Mouse (Mus musculus): Measurements from ENCODE around the gene Sorbs1. TPM values are rescaled to one million over a fixed set of nuclear protein-coding genes. Genes with fewer than 3 reads are reported as not detected.

The Sorbs1 gene
- total RNA-seq, 2 experiments from 2014 or later, result 131 to 189 TPM

DNA sequence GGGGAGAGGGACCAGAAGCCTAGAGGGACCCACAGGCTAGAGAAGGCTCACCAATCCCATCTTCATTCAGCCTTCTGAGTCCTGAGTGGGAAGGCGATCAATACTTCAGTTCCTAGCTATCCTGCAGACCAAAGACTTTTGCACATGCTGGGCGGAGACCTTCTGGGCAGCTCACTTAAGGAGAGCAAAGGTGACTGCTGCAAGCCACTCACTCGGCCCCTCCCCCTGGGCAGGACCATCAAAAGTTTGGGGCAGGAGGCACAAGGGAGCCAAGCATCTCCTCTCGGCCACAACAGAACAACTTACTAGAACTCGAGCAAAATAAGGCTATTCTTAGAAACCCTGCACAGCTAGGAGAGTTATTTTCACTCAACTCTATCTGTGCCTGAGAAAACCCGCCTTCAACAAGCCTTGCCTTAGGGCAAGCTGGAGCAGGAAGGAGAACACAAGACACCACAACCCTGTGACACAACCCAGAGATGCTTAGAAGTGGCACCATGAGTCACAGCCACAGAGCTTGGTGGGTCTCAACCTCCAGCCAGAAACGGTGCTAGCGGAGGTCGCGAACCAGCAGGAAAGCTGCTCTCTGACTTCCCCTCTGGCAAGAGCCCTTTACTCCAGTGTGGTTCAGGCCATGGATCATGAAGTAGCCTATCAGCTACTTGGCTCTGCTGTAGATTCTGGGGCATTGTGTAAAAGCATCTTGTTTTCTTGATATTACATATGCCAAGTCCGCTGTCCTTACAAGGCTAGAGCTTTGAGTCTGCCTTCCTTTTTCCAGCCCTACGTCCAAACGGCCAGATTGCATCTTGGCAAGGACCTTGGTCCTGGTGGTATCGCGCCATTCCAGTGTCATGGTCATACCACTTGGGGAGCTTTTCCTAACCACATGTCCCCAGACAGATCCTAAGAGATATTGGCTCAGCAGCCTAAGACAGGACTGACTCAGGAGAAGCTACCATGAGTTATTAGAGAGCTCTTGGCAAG lies 156.8 kb downstream of the Sorbs1 start:
- no peak for DNase-seq
- intact Hi-C loops (cut with DNase I), result no loop called here

DNA sequence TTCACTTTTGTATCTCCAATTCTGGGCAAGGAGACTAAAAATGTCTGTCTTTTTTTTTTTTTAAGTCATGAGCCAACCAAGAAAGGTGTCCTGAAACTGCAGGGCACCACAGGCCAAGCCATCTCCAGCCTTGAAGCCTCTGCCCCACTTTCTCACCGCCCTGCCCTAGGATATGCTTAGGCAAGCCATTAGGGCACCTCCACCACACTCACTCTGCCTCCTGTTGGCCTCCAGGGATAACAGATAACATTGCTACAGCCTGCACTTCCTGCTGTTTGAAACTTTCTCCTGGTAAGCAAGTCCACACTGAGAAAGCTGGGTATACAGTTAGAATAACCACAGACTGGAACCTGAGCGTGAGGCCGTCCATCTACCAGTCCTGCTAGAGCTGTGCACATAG lies 158.5 kb downstream of the Sorbs1 start:
- intact Hi-C loops (cut with DNase I), result no loop called here
- no peak for DNase-seq

DNA sequence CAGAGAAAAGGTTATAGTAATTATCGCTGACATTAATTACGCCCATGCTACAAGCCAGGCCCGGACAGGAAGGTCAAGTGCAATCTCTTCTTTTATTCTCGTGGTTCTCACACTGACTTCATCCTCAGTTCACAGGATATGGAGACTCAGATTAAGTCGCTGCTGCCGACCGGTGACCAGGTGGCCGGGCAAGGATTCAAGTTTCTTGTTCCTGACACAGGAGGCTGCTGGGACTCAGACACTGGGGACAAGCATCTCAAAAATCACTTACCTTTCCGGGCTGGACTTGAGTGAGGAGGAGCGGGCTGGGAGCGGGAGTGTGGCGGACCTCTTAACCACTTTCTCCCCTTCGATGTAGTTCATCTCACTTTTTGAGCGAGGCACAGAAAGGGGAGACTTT lies 161.6 kb downstream of the Sorbs1 start:
- DNase-seq, result no peak
- intact Hi-C loops (cut with DNase I), result no loop called here

DNA sequence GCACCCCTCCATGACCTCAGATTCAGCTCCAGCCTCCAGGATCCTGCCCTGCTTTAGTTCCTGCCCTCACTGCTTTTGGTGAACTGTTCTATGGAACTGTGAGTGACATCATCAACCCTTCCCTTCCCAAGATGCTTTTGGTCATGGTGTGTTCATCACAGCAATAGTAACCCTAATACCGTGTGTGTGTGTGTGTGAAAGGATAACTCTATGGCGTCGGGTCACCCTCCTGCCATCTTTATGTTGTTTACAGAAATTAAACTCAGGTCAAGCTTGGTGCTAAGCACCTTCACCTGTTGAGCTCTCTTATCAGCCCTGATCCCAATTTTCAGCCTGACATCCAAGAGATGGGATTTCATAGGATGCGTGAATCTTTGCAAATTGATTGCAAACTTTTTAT lies 162.7 kb downstream of the Sorbs1 start:
- intact Hi-C loops (cut with DNase I), result no loop called here
- DNase-seq, result no peak

DNA sequence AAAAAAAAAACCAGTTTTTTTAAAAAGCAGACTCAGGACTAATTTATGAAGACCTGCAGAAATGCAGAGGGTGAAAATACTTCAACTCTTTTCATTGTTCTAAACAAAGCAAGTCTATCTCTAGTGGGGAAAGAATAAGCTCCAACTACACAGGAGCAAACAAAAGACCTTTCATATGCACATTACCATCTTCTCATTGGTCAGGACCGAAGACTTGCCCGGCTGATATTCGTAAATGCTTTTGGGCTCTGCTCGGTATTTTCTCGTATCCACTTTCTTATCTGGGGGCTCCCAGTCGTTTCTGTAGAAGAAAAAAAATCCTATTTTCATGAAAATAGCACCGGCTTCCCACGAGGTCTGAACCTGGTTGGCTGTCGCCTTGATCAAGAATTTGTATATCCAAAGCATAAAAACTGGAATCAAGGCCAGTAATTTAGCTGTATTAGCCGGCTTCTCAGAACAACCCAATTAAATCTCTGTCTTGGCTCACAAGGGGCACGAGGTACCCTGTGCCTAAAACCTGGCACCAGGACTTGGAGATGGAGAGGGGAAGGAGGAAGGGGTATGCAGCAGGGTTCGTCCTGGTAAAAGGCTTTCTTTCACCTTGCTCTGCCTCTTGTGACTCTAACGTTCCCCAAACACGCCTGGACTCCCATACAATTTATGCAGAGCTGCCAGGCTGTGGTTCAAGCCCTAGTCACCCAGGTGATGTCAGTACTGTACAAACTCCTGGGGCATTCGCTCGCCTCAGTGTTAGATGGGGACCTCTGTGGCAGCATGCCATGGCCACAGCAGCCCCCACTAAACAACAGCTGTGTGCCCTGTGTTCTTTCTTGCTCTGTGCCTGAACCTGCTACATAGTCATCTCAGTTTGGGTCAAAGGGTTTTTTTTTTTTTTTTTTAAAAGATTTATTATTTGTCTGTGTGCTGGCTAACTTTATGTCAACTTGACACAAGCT lies 163.6 kb downstream of the Sorbs1 start:
- no peak for DNase-seq
- intact Hi-C loops (cut with DNase I), result loop anchor here (5.0 kb wide), 1 partner anchor 32 kb away; no protein-coding TSS in a partner anchor

DNA sequence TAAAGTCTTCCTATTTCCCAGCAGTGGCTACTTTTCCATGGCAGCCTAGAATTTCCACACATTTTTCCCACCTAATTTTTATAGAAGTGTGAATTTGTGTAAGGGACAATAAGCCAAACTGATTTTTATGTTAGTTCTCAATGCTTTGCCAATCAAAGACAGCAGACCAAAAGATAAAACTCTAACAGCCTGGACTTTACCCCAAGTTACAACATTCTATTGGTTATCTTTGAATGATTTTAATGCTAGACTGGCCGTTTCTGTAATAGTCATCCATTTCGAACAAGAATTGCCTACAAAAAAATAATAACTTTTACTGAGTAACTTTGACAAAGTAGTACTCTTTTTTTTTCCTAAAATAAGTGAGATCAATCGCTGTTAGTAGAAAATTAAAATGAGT lies 164.3 kb downstream of the Sorbs1 start:
- intact Hi-C loops (cut with DNase I), result loop anchor here (5.0 kb wide), 1 partner anchor 33 kb away; no protein-coding TSS in a partner anchor
- DNase-seq, result no peak

DNA sequence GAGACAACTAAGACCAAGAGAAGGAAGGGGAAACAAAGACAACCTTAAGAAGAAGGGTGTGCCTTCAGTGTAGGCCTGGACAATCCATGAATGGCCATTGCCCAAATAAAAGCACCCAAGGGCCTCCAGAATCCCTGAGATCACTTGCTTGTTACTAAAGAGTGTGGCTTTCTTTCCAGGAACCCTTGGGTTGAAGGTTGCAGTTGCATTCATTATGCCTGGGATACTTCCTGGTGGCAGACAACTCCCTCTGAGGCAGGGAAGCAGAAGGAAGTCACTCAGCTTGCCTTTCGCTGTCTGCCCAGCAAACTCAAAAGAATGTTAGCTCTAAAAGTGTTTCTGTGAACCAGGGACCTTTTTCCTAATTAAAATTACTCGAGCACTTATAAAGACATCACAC lies 164.9 kb downstream of the Sorbs1 start:
- no peak for DNase-seq
- intact Hi-C loops (cut with DNase I), result loop anchor here (5.0 kb wide), 1 partner anchor 34 kb away; no protein-coding TSS in a partner anchor

DNA sequence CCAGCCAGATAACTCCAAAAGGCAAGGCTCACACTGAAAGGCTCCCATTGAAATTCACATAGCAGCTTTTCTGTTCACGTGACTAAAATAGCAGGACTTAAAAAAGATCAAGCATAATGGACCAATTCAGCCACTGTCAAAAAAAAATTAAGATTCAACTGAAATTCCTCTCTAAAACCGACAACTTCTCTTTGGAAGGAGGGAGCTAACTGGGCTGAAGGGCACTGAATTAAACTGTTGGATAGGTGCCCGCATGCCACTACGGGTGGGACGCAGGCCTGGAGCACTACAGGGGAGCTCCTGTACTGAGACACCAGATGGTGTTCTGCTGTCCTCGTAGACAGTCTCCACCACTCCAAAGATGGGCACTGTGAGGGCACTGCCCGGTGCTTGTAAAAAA lies 165.4 kb downstream of the Sorbs1 start:
- no peak for DNase-seq
- intact Hi-C loops (cut with DNase I), result loop anchor here (5.0 kb wide), 1 partner anchor 34 kb away; no protein-coding TSS in a partner anchor

DNA sequence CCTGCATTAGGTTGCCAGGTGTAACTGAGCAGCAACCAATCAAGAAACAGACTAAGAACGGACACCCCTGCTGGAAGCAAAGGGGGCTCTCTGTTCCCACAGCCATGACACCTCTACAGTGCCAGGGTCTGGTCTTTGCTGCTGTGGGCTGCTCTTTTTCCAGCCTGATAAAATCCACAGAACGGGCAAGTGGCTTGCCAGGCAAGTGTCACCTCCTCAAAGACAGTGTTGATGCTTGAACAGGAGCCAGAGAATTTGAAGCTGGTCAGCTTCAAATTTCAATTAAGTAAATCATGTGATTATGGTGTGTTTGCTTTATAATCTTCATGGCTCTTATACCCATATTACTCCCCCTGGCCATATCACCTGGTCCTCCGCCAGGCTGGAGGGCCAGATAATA lies 166.7 kb downstream of the Sorbs1 start:
- intact Hi-C loops (cut with DNase I), result loop anchor here (5.0 kb wide), 1 partner anchor 35 kb away; no protein-coding TSS in a partner anchor
- no peak for DNase-seq

DNA sequence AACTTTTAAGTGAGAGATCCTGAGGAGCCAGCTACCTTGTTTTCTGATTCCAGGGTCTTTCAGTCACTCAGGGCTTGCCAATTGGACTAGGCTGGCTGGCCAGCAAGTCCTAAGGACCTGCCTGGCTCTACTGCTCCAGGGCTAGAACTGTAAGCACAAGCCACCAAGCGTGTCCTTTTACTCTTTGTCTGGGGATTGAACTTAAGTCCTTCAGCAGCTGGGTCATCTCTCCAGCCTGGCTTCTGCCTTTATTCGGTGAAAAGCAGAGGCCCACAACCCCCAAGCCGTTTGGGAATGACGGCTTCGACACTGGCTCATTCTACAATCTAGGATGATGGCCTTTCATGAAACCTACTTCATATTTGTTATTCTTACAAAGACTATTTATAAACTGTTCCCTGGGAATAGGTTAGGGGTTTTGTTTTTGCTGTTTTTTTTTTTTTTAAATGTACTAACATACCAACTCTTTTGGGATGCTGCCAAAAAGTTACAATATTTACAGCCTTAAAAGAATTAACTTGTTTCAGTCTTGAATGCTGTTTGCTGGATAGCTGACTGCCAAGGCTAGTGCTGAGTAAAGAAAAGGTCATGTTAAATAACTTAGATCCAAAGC lies 167.2 kb downstream of the Sorbs1 start:
- intact Hi-C loops (cut with DNase I), result loop anchor here (5.0 kb wide), 1 partner anchor 36 kb away; no protein-coding TSS in a partner anchor
- DNase-seq, result no peak

DNA sequence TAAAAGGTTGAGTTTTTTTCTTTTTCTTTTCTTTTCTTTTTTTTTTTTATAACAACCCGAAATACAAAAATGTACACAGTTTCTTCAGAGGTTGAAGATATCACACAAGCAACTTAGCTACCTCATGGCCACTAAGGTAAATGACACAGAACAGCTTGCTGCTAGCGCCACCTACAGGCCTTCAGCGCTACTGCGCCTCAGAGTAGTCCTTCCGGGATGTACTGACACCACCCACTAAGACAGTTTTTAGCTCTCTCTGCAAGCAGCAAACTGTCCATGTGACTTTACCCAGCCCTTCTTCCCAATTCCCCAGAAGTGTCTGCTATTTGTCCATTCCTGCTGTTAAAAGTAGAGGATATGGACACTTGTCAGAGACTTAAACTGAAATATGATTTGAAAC lies 167.9 kb downstream of the Sorbs1 start:
- intact Hi-C loops (cut with DNase I), result loop anchor here (5.0 kb wide), 1 partner anchor 37 kb away; no protein-coding TSS in a partner anchor
- DNase-seq, result peak in 1 of 2 experiments; percentile 48

DNA sequence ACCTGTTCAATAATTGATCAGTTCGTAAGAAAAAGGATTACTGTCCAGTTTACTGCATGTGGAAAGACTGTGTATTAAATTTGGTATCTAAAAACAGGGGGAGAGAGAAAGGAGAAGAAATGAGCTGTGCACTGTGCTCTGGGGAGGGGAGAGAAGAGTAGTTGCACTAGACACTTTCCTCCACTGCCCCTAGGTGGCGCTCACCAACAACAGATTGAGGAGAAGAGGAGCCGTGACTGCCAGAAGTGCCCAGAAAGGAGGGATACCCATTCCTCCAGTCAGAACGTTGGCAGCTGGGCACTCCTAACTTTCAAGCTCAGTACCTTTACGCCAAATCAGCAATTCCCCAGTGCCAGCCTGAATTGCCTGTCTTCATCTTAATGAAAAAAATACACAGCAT lies 170.6 kb downstream of the Sorbs1 start:
- peak; percentile 73 to 79 for DNase-seq
- intact Hi-C loops (cut with DNase I), result loop anchor here (2.0 to 5.0 kb wide), 2 partner anchors 202 to 379 kb away; no protein-coding TSS in a partner anchor

DNA sequence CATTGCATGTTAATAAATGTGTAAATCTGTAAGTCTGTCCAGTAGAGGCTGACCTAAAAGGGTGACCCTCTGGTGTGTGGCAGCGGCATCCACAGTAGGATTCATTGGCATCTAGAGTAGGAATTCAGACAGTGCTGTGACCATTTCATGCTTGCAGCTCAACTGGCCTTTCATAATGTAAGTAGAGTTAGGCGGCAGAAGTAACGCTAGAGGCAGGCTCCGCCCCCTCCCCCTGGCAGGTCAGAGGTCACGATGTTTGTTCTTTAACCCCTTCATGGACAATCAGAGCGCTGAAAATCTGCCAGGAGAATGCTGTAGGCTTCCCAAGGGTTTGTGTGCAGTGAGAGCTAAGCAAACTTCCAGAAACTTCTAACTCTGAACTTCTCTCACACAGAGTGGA lies 172.4 kb downstream of the Sorbs1 start:
- no peak for DNase-seq
- intact Hi-C loops (cut with DNase I), result loop anchor here (5.0 kb wide), 1 partner anchor 381 kb away; no protein-coding TSS in a partner anchor

DNA sequence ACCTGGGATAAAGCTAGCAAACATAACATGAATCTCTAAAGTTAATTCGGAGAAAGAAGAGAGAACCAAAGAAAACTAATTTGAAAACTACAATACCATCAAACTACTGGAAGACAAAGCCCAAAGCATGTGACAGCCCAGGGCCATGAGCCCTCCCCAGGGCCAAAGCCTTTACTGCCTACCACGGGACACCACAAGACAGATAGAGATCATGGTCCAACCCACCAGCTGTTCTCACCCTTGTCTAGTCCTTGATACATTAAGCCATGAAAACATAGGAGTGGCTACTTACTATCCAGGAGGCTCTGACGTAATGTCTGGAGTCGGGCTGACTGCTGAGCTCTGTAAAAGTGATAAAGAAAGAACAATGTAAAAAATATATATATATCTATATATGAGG lies 176.9 kb downstream of the Sorbs1 start:
- DNase-seq, result no peak
- intact Hi-C loops (cut with DNase I), result no loop called here

DNA sequence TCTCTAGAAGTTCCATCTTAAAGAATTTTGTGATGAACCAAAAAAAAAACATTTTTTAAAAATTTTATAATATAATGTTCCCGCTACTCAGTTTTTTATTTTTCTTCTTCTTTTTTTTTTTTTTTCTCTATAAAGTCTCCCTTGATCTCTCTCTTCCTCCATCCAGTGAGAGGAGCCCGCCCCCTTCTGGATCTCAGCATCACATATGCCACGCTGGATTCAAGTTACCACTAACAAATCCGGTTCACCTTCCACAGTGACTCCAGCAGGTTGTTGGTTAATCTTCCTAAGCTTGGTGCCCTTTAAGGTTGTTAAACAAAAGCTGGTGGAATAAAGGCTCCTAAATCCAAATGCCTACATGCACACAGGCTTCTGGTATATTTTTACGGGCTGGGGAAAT lies 179.7 kb downstream of the Sorbs1 start:
- DNase-seq, result no peak
- intact Hi-C loops (cut with DNase I), result no loop called here

DNA sequence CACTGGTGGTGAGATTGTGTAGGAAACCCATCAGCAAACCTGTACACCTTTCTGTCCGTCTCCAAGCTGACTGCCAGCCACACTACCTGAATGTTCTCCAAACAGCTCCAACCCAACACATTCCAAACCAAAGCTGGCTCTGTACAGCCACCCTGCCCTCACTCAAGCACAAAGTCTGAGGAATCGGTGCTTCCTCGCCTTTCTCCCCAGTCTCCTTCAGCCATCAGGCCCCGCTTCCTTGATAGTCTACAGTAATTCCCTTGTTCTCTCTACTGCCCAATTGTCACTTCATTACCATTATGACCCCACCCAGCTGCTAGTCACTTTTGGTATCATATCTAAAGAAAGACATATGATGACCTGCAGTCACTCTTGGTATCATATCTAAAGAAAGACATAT lies 180.5 kb downstream of the Sorbs1 start:
- intact Hi-C loops (cut with DNase I), result no loop called here

DNA sequence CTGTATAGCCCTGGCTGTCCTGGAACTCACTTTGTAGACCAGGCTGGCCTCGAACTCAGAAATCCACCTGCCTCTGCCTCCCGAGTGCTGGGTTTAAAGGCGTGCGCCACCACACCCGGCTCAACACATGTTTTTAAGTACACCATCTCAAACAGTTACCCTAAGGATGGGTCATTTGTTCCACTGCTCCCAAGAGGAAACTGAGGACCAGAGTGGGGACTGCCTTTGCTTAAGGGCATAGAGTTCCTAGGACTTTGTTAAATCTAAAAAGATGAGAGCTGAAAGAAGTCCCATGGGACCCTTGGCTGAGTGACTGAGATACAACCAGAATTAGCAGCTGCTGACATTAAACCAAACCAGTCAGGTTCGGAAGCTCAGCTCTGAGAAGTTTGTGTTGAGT lies 181.3 kb downstream of the Sorbs1 start:
- no peak for DNase-seq
- intact Hi-C loops (cut with DNase I), result no loop called here

More for the DNA sequence above, 180.5 kb downstream of the Sorbs1 start:
- no peak for DNase-seq

DNA sequence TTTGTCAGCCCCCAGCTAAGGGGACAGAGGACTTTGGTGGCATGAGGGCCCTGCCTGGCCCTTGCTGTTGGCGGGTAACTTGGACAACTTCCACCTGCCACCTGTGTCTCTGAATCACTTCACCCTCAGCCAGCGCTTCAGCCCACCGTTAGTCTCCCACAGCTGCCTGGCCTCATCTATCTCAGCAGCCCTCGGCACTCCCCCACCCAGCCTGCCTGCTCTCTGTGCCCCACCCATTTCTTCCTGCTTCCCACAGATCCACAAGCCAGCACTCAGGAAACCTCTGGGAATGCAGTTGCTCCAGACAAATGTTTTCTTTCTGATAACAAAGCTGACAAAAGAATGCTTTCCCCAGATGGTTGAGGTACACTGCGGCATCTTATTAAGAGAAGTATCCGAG lies 181.7 kb downstream of the Sorbs1 start:
- intact Hi-C loops (cut with DNase I), result no loop called here

DNA sequence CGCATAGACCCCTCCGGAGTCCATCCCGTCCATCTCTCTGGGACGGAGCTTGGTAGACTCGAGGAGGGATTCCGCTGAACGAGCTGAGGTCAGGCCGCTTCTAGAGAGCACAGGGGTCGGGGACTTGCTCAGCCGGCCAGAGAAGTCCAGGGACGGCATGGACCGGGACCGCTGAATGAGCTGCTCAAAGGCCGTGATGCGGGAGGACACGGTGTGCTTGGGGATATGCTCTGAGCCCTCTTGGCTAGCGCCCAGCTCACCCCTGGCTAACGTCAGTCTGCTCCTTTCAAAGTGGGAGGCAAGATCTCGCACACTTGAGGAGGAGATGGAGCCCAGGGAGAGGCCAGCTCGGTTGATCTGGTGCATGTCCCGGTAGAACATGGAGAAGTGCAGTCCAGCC lies 187.5 kb downstream of the Sorbs1 start:
- no peak for DNase-seq
- intact Hi-C loops (cut with DNase I), result no loop called here

More for the DNA sequence above, 181.7 kb downstream of the Sorbs1 start:
- no peak for DNase-seq

DNA sequence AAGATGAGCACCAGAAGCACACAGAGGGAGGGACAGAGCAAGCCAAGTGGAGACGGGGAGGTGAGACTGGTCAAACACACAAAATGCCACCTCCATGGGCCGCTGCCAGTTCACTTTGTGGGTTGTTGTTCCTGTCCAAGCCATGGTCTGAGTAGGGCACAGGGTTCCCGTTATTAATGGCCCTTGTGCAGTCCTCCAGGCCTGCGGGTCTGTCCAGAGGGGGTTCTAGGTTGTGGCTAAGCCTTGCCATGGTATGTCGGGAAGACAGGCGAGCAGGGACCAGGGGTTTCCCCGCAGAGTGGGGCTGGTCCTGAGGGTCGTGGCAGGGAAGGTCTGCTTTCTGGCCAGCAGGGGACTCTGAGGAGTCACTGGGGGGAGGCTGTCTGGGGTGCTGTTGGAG lies 188.2 kb downstream of the Sorbs1 start:
- DNase-seq, result no peak
- intact Hi-C loops (cut with DNase I), result no loop called here

Measured in gastrocnemius, postnatal 36 days (tissue).